Mouse (Mus musculus) stomach, embryonic 16.5 days (tissue): ENCODE results near the gene Kcnh4. TPM values are rescaled to one million over a fixed set of nuclear protein-coding genes. Genes with fewer than 3 reads are reported as not detected.

Source experiments
- ATAC-seq: fragments of 200-750 bp; cut with Nextera tagmentation; 2 replicates; pipeline ENCODE4 v1.8.0; 2017; ENCODE audit warnings: moderate number of reproducible peaks, moderate TSS enrichment; ENCODE audit not compliant: insufficient read depth, low FRiP score
- H3K27ac ChIP-seq: fragments of 300-500 bp; sonication (generic); 2 replicates; pipeline ENCODE4 v1.5.1; 2014; ENCODE audit warnings: low read length
- H3K27me3 ChIP-seq: fragments of 300-500 bp; sonication (generic); 2 replicates; pipeline ENCODE4 v1.6.1; 2014; ENCODE audit warnings: low read length, control low read depth, mixed read lengths; ENCODE audit not compliant: control insufficient read depth, insufficient read depth
- H3K36me3 ChIP-seq: fragments of 300-500 bp; sonication (generic); 2 replicates; pipeline ENCODE4 v1.6.1; 2014; ENCODE audit warnings: low read length; ENCODE audit not compliant: control insufficient read depth, insufficient read depth
- H3K4me1 ChIP-seq: fragments of 300-500 bp; sonication (generic); 2 replicates; pipeline ENCODE4 v1.6.1; 2014; ENCODE audit warnings: low read length, control low read depth, mixed read lengths; ENCODE audit not compliant: control insufficient read depth, insufficient read depth
- H3K4me2 ChIP-seq: fragments of 300-500 bp; sonication (generic); 2 replicates; pipeline ENCODE4 v1.6.1; 2014; ENCODE audit warnings: low read depth, low read length, mixed read lengths
- H3K4me3 ChIP-seq: fragments of 300-500 bp; sonication (generic); replicated peaks from 2 replicates; pipeline ENCODE4 v1.5.1; 2014; ENCODE audit warnings: mild to moderate bottlenecking, low read length
- H3K9ac ChIP-seq: fragments of 300-500 bp; sonication (generic); 2 replicates; pipeline ENCODE4 v1.6.1; 2014; ENCODE audit warnings: low read length
- H3K9me3 ChIP-seq: fragments of 300-500 bp; sonication (generic); replicated peaks from 2 replicates; pipeline ENCODE4 v1.6.1; 2016; ENCODE audit warnings: low read length, control low read depth; ENCODE audit not compliant: control insufficient read depth
- WGBS: fragments of 180-500 bp; shearing (Covaris S2); extraction: QIAGEN DNeasy Blood & Tissue Kit; methylation state at CpG from one replicate; pipeline ENCODE4 v1.1.7; 2014; 5-methylcytosine and 5-hydroxymethylcytosine counted together
- polyA plus RNA-seq: library from polyadenylated mRNA; unstranded; fragments of >200 nt; fragmentation: Nextera tagmentation; extraction: Ambion mirVana; gene quantifications from 2 replicates; pipeline ENCODE4 v1.2.1, GENCODE M21; 2015

The Kcnh4 gene
- polyA plus RNA-seq, 1 experiment from 2014 or later, result 0.22 TPM

DNA sequence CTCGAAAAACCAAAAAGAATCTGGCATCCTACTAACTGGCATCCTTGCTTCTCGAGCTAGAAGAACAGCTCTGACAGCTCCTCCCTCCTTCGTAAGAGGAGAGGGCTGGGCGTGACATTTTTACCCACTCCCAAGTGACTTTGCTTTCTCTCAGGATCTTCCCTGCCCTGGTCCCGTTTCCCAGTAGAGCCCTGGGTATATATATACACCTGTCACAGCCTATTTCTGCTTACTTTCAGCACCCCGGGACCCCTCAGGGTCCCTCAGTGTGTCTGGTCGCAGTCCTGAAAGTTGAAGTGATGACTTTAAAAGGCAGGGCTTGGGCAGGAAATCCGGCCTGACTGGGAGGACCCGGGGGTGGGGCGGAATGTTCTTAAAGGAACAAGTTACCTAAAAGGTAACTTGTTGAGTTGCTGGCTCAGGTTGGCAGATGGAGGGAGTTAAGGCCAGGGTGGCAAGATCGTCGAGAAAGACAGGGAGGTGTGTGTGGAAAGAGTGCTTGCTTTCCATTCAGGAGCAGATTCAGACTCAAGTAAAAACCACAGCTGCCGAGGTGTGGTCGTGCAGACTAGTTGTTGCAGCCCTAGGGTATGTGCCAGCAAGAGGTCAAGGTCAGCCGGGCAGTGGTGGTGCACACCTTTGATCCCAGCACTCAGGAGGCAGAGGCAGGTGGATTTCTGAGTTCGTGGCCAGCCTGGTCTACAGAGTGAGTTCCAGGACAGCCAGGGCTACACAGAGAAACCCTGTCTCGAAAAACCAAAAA is 11.1 kb upstream of the Kcnh4 start, which contains the start of gene Ghdc:
TSS of gene Ghdc (minus strand) at position 312 of the 763 bp plus-strand sequence.
- Histone ChIP-seq H3K27me3 (no peaks in the 10 kb centered on the region), H3K9ac (peak within 1 kb of the TSS; percentile 83), H3K36me3 (no peaks in the 10 kb centered on the region), H3K27ac (peak within 1 kb of the TSS; percentile 71; the same call in 1 of the 2 replicates), H3K4me2 (peak within 1 kb of the TSS; percentile 57), H3K9me3 (no peaks in the 10 kb centered on the region), H3K4me1 (peaks cover 6% of the 10 kb centered on the region), H3K4me3 (peak within 1 kb of the TSS; percentile 87)
- WGBS, result 12% methylated on average over 17 of the region's 17 CpGs
- peak; percentile 75; the same call in 1 of the 2 replicates for ATAC-seq

DNA sequence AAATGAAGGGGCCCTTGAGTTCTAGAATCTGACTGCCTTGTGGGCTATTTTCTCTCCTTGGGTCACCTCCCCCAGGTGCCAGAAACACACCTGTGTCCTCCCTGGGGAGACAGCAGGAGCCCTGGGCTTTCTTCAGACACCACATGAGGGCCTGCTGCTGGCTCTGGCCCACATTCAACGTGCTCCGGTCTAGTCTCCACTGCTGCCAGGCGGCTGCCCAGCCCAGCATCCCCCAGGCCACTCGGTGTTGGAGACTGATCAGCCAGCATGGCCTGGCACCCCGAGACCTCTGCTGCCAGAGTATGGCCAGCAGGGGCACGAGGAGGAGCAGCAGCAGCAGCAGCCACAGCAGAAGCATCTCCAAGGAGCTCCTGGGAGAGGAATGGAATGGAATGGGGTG is 10.2 kb upstream of the Kcnh4 start:
- Histone ChIP-seq H3K4me3 (peak overlapping the region; percentile 87), H3K9ac (peak overlapping the region; percentile 83), H3K9me3 (no peaks in the 10 kb centered on the region), H3K4me1 (peaks cover 6% of the 10 kb centered on the region), H3K27me3 (no peaks in the 10 kb centered on the region), H3K36me3 (no peaks in the 10 kb centered on the region), H3K27ac (no peak overlapping the region), H3K4me2 (peak overlapping the region; percentile 57)
- WGBS, result 57% methylated on average over 6 of the region's 6 CpGs
- ATAC-seq, result no peak

DNA sequence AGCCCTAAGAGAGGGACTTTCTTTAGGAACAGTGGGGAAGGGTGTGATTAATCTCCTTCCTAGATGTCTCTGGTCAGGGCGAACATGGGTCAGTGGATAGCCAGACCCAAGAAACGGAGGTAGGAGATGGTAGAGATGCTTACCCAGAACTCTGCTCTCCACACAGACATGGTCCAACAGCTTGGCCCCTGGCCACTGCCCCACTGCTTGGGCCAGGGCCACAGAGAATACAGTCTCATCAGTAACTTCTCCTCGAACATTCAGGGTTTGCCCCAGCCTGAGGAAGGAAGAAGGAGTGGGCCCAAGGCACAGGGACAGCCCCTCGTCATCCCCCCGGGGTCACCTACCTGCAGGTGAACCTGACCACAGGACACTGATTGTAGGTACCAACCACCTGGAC is 8.1 kb upstream of the Kcnh4 start:
- no peaks in the 10 kb centered on the region for H3K9me3 ChIP-seq
- no peak overlapping the region for H3K4me3 ChIP-seq
- no peak for ATAC-seq
- no peak overlapping the region for H3K9ac ChIP-seq
- no peak overlapping the region for H3K27ac ChIP-seq
- no peaks in the 10 kb centered on the region for H3K36me3 ChIP-seq
- H3K4me1 ChIP-seq, result peaks cover 6% of the 10 kb centered on the region
- no peak overlapping the region for H3K4me2 ChIP-seq
- peaks cover 2% of the 10 kb centered on the region for H3K27me3 ChIP-seq
- WGBS, result 83% methylated on average over 5 of the region's 5 CpGs

DNA sequence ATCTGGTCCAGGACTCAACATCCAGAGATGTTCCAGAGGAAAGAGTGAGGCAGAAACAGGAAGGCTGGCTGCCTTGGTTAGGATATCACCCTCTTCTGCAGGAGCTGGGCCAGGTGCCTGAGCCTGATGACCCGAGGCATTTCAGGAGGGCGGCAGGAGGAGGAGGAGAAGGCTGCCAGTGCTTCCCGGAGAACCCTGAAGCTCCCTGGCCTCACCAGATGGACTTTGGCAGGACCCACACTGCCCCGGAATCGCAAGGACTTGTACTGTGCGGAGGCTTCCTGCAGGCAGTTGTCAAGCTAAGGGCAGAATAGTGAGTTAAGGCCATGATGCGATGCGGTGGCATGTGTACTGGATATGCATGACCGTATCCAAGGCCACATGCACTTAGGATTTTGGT is 7.0 kb upstream of the Kcnh4 start:
- peaks cover 9% of the 10 kb centered on the region for H3K4me1 ChIP-seq
- WGBS, result 80% methylated on average over 9 of the region's 9 CpGs
- no peaks in the 10 kb centered on the region for H3K36me3 ChIP-seq
- no peaks in the 10 kb centered on the region for H3K9me3 ChIP-seq
- H3K9ac ChIP-seq, result no peak overlapping the region
- H3K27ac ChIP-seq, result no peak overlapping the region
- no peak for ATAC-seq
- peaks cover 10% of the 10 kb centered on the region for H3K27me3 ChIP-seq
- no peak overlapping the region for H3K4me2 ChIP-seq
- H3K4me3 ChIP-seq, result no peak overlapping the region

DNA sequence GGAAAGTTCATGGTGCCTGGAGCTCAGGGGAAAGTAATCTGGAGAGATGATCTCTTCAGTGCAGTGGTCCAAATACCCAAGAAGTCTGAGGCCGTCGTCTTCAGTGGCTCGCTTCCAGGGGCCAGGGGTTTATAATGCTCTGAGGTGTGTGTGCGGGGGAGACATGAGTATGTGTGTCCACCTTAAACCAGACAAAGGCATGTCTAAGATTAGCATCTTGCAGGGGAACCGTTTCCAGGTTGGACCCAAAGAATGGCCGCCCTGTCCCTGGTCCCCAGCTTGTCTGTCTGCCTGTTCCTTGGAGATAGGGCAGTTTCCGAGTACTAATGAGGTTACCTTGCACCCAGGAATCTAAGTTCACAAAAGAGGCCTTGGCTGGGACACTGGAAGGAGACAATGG is 3.1 kb upstream of the Kcnh4 start, which contains the start of gene Hcrt:
TSS of gene Hcrt (minus strand) at position 101 of the 400 bp plus-strand sequence.
- Histone ChIP-seq H3K36me3 (no peaks in the 10 kb centered on the region), H3K4me3 (peak within 1 kb of the TSS; percentile 52), H3K9ac (peak within 1 kb of the TSS; percentile 65), H3K9me3 (no peaks in the 10 kb centered on the region), H3K4me2 (peak within 1 kb of the TSS; percentile 82), H3K27ac (no peak within 1 kb of the TSS), H3K4me1 (peaks cover 8% of the 10 kb centered on the region), H3K27me3 (peaks cover 34% of the 10 kb centered on the region)
- 83% methylated on average over 7 of the region's 7 CpGs for WGBS
- no peak for ATAC-seq

DNA sequence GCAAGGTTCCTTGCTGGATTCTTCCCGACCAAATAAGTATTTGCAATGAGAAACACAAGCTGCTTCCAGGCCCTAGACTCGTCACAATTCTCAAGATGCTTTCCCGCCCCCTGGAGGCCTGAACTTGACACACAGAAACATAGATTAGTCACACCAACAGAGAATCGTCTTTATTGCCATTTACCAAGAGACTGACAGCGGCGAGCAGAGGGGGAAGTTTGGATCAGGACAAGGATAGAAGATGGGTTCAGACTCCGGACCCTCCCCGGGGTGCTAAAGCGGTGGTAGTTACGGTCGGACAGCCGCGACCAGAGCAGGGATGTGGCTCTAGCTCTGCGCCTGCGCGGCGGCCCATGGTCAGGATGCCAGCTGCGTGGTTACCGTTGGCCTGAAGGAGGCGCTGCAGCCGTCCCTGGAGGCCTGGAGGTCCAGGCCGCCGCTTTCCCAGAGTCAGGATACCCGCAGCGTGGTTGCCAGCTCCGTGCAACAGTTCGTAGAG is 1.9 kb upstream of the Kcnh4 start:
- H3K9me3 ChIP-seq, result no peaks in the 10 kb centered on the region
- WGBS, result 1% methylated on average over 27 of the region's 27 CpGs
- H3K4me2 ChIP-seq, result peak overlapping the region; percentile 82
- peaks cover 34% of the 10 kb centered on the region for H3K27me3 ChIP-seq
- H3K36me3 ChIP-seq, result no peaks in the 10 kb centered on the region
- ATAC-seq, result peak; percentile 44; the same call in 1 of the 2 replicates
- peak overlapping the region; percentile 52 for H3K4me3 ChIP-seq
- no peak overlapping the region for H3K27ac ChIP-seq
- peaks cover 8% of the 10 kb centered on the region for H3K4me1 ChIP-seq
- H3K9ac ChIP-seq, result peak overlapping the region; percentile 65

DNA sequence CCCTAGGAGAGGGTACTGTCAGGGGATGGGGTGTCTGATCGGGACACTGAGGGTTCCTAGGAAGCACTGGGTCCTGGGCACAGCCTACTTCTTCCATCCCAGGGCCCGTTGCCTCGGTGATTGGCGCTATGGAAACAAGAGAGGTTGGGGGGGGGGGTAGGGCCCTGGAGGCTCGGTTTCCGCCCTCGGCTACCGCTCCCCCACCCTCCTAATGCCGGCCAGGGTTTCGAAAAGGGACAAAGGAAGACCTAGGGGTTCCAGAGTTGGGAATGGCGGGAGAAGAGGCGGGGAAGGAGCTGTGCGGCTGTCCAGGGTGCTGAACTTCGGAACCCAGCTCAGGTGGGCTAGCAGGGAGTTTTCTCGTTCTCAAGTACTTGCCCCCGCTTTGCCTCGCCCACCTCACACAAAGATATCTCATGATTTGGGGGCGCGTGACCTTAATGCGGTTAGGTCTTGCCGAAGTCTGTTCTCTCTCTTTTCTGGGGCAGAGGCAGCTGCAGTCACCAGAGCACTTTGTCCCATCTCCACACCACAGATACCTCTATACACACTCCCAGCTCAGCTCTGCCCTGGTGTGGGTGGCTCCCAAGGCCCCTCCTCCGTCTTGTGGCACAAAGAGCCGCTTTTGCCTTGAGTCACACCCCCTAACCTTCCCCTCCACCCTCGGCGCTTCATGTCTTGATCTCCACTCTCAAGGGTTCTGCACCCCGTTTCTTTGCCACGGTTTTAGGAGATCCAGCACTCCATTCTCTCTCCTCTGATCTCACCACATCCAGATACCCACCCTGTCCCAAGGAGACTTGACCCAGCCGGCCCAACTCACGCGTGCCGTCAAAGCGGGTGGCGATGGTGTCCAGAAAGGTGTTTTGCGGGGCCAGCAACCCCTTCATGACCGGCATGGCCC is 783 bp downstream of the Kcnh4 start:
- 0 out of 2 replicates have a peak, but pooled peaks have one; percentile 22 for ATAC-seq
- H3K4me1 ChIP-seq, result peaks cover 8% of the 10 kb centered on the region
- no peaks in the 10 kb centered on the region for H3K9me3 ChIP-seq
- peak overlapping the region; percentile 34 for H3K4me3 ChIP-seq
- no peak overlapping the region for H3K9ac ChIP-seq
- peak overlapping the region; percentile 52 for H3K4me2 ChIP-seq
- H3K27ac ChIP-seq, result no peak overlapping the region
- H3K36me3 ChIP-seq, result no peaks in the 10 kb centered on the region
- WGBS, result 2% methylated on average over 35 of the region's 35 CpGs
- H3K27me3 ChIP-seq, result peaks cover 34% of the 10 kb centered on the region

DNA sequence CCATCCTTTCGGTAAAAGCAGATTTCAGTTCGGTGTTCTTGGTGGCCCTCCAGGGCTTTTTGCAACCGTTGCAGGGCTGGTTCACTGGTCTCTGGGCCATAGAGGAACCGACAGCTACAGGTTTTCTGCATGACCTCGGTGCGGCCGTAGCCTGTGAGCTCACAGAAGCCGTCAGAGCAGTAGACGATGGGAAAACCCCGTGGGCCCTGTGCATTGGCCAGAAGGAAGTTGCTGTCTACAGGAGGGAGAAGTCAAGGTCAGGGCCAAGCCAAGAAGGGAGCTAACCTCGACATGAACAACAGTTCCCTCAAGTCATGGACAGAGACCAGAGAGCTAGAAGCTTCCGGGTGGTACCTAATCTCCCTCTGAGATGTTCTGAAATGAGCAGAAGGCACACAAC is 2.2 kb downstream of the Kcnh4 start:
- no peak overlapping the region for H3K9ac ChIP-seq
- WGBS, result 82% methylated on average over 12 of the region's 12 CpGs
- H3K9me3 ChIP-seq, result no peaks in the 10 kb centered on the region
- no peak overlapping the region for H3K4me2 ChIP-seq
- no peak for ATAC-seq
- peaks cover 29% of the 10 kb centered on the region for H3K27me3 ChIP-seq
- H3K4me3 ChIP-seq, result no peak overlapping the region
- H3K36me3 ChIP-seq, result no peaks in the 10 kb centered on the region
- H3K27ac ChIP-seq, result no peak overlapping the region
- peaks cover 8% of the 10 kb centered on the region for H3K4me1 ChIP-seq
